Mouse (Mus musculus) CH12.LX (cell line): ENCODE results near the gene B3gat3. TPM values are rescaled to one million over a fixed set of nuclear protein-coding genes. Genes with fewer than 3 reads are reported as not detected.

Source experiments
- DNase-seq: peaks from one replicate; pipeline ENCODE4 v3.0.0-alpha.2; 2013; ENCODE audit errors: extremely low read depth
- H3K27ac ChIP-seq: 2 replicates; pipeline ENCODE4 v1.5.1; 2012; ENCODE audit warnings: low read depth, mild to moderate bottlenecking, control low read depth, moderate library complexity; ENCODE audit not compliant: insufficient read depth
- H3K27me3 ChIP-seq: replicated peaks from 2 replicates; pipeline ENCODE3; 2012; ENCODE audit warnings: inconsistent platforms
- H3K36me3 ChIP-seq, 2 experiments: replicated peaks in 1 of 2; 2 replicates each; pipeline versions ENCODE3 to v1.6.1; 2012; ENCODE audit warnings: inconsistent platforms in 1 of 2, low read length in 1 of 2, mild to moderate bottlenecking in 1 of 2, mixed read lengths in 1 of 2, moderate library complexity in 1 of 2; ENCODE audit not compliant: control insufficient read depth in 1 of 2, insufficient read depth in 1 of 2
- H3K4me1 ChIP-seq, 2 experiments: 2 replicates each; pipeline ENCODE4 v1.6.1; 2012; ENCODE audit warnings: inconsistent platforms in 1 of 2, moderate library complexity in 1 of 2; ENCODE audit not compliant: insufficient read depth in 2 of 2, control insufficient read depth in 1 of 2
- H3K4me2 ChIP-seq: 2 replicates; pipeline ENCODE4 v1.6.1; 2012; ENCODE audit warnings: low read depth, mild to moderate bottlenecking, control low read depth; ENCODE audit not compliant: poor library complexity, insufficient read depth, severe bottlenecking
- H3K4me3 ChIP-seq, 3 experiments: fragments of 150-350 bp in 1 of 3; sonication (generic) in 1 of 3; replicated peaks in 1 of 3; 2 replicates each; pipeline versions ENCODE3 to v1.5.1; 2011 to 2012; ENCODE audit warnings: low read depth in 2 of 3, low read length in 2 of 3, mild to moderate bottlenecking in 2 of 3, moderate library complexity in 2 of 3, control low read depth in 1 of 3, improper control_type of control experiment in 1 of 3, inconsistent platforms in 1 of 3, mixed read lengths in 1 of 3; ENCODE audit not compliant: poor library complexity in 1 of 3
- H3K79me2 ChIP-seq: replicated peaks from 2 replicates; pipeline ENCODE4 v1.6.1; 2012; ENCODE audit warnings: mild to moderate bottlenecking, moderate library complexity; ENCODE audit not compliant: control insufficient read depth, poor library complexity, insufficient read depth, severe bottlenecking; ENCODE audit errors: extremely low read depth
- H3K9ac ChIP-seq: 2 replicates; pipeline ENCODE4 v1.6.1; 2012; ENCODE audit warnings: low read depth, mild to moderate bottlenecking, control low read depth, moderate library complexity; ENCODE audit not compliant: insufficient read depth
- H3K9me3 ChIP-seq: replicated peaks from 2 replicates; pipeline ENCODE3; 2012; ENCODE audit warnings: low read length, inconsistent platforms, mixed read lengths
- BHLHE40 ChIP-seq: IDR thresholded peaks from 2 replicates; pipeline ENCODE4 v1.6.1; 2011; ENCODE audit warnings: mild to moderate bottlenecking, low read depth, low read length, improper control_type of control experiment
- CHD1 ChIP-seq: IDR thresholded peaks from 2 replicates; pipeline ENCODE4 v1.6.1; 2012; ENCODE audit warnings: low read depth, low read length, improper control_type of control experiment, inconsistent platforms
- CTCF ChIP-seq, 2 experiments: IDR thresholded peaks in 1 of 2; conservative IDR thresholded peaks in 1 of 2; 2 replicates each; pipeline ENCODE4 v1.5.1; 2011 to 2012; ENCODE audit warnings: low read depth in 2 of 2, low read length in 2 of 2, improper control_type of control experiment in 1 of 2, inconsistent platforms in 1 of 2, mild to moderate bottlenecking in 1 of 2, moderate library complexity in 1 of 2
- E2F4 ChIP-seq: IDR thresholded peaks from 2 replicates; pipeline ENCODE4 v1.6.1; 2011; ENCODE audit warnings: low read depth, low read length, improper control_type of control experiment; ENCODE audit not compliant: insufficient replicate concordance
- ELF1 ChIP-seq: IDR thresholded peaks from 2 replicates; pipeline ENCODE4 v1.6.1; 2014; ENCODE audit warnings: low read depth, mild to moderate bottlenecking, inconsistent platforms, low read length, improper control_type of control experiment
- EP300 ChIP-seq: IDR thresholded peaks from 2 replicates; pipeline ENCODE4 v1.6.1; 2011; ENCODE audit warnings: low read length, improper control_type of control experiment
- GABPA ChIP-seq: IDR thresholded peaks from 2 replicates; pipeline ENCODE4 v1.6.1; 2012; ENCODE audit warnings: low read depth, low read length, improper control_type of control experiment, inconsistent platforms; ENCODE audit not compliant: insufficient replicate concordance
- JUND ChIP-seq: conservative IDR thresholded peaks from 2 replicates; pipeline ENCODE4 v1.6.1; 2011; ENCODE audit warnings: low read depth, low read length, improper control_type of control experiment
- MAX ChIP-seq: IDR thresholded peaks from 2 replicates; pipeline ENCODE4 v1.6.1; 2011; ENCODE audit warnings: low read length, improper control_type of control experiment
- MAZ ChIP-seq: IDR thresholded peaks from 2 replicates; pipeline ENCODE4 v1.6.1; 2012; ENCODE audit warnings: low read depth, mild to moderate bottlenecking, inconsistent platforms, low read length, improper control_type of control experiment, moderate library complexity
- MEF2A ChIP-seq: IDR thresholded peaks from 2 replicates; pipeline ENCODE4 v1.6.1; 2014; ENCODE audit warnings: low read depth, mild to moderate bottlenecking, inconsistent platforms, low read length, improper control_type of control experiment, borderline replicate concordance
- NELFE ChIP-seq: IDR thresholded peaks from 2 replicates; pipeline ENCODE4 v1.6.1; 2011; ENCODE audit warnings: low read depth, low read length, improper control_type of control experiment
- NRF1 ChIP-seq: IDR thresholded peaks from 2 replicates; pipeline ENCODE4 v1.6.1; 2014; ENCODE audit warnings: low read depth, mild to moderate bottlenecking, inconsistent platforms, low read length, improper control_type of control experiment, moderate library complexity
- POLR2AphosphoS2 ChIP-seq: IDR thresholded peaks from 2 replicates; pipeline ENCODE4 v1.6.1; 2011; ENCODE audit warnings: low read depth, low read length, improper control_type of control experiment
- RAD21 ChIP-seq: IDR thresholded peaks from 2 replicates; pipeline ENCODE4 v1.6.1; 2011; ENCODE audit warnings: low read depth, mild to moderate bottlenecking, low read length, improper control_type of control experiment, moderate library complexity
- RCOR1 ChIP-seq: conservative IDR thresholded peaks from 2 replicates; pipeline ENCODE4 v1.6.1; 2012; ENCODE audit warnings: low read depth, mild to moderate bottlenecking, inconsistent platforms, low read length, improper control_type of control experiment
- SMC3 ChIP-seq: IDR thresholded peaks from 2 replicates; pipeline ENCODE4 v1.6.1; 2011; ENCODE audit warnings: low read depth, low read length, improper control_type of control experiment
- TBP ChIP-seq: conservative IDR thresholded peaks from 2 replicates; pipeline ENCODE4 v1.6.1; 2011; ENCODE audit warnings: low read depth, low read length, improper control_type of control experiment
- UBTF ChIP-seq: IDR thresholded peaks from 2 replicates; pipeline ENCODE4 v1.6.1; 2012; ENCODE audit warnings: low read depth, mild to moderate bottlenecking, inconsistent platforms, low read length, improper control_type of control experiment, moderate library complexity
- USF1 ChIP-seq: IDR thresholded peaks from 2 replicates; pipeline ENCODE4 v1.6.1; 2014; ENCODE audit warnings: low read depth, mild to moderate bottlenecking, inconsistent platforms, low read length, improper control_type of control experiment
- ZKSCAN1 ChIP-seq: IDR thresholded peaks from 2 replicates; pipeline ENCODE4 v1.6.1; 2012; ENCODE audit warnings: low read depth, inconsistent platforms, low read length, improper control_type of control experiment, borderline replicate concordance
- ZMIZ1 ChIP-seq: IDR thresholded peaks from 2 replicates; pipeline ENCODE4 v1.6.1; 2012; ENCODE audit warnings: low read depth, mild to moderate bottlenecking, inconsistent platforms, low read length, improper control_type of control experiment
- ZNF384 ChIP-seq: IDR thresholded peaks from 2 replicates; pipeline ENCODE4 v1.6.1; 2012; ENCODE audit warnings: low read depth, low read length, improper control_type of control experiment, inconsistent platforms
- dilution Hi-C: fragments of 300-500 bp; cut with MboI; formaldehyde crosslinking; loops from 2 replicates; pipeline ENCODE4 v1.14.3; 2020; ENCODE audit warnings: low sequenced_read_pairs; ENCODE audit not compliant: extremely low pct_unique_long_range_greater_than_20kb, extremely low pct_ligation_motif_present
- in situ Hi-C: fragments of 300-500 bp; cut with MboI; formaldehyde crosslinking; loops from 3 replicates; pipeline ENCODE4 v1.14.3; 2019; ENCODE audit warnings: low sequenced_read_pairs, low pct_ligation_motif_present, low pct_unique_long_range_greater_than_20kb, mixed read lengths
- polyA plus RNA-seq: library from polyadenylated mRNA; unstranded; fragments of >175 nt; gene quantifications from 2 replicates; pipeline ENCODE4 v1.2.1, GENCODE M21; 2012; ENCODE audit warnings: low read depth; ENCODE audit not compliant: insufficient read length
- total RNA-seq, 2 experiments: library from RNA; depleted of rRNA; stranded (reverse); fragments of 300-350 nt in 1 of 2; fragments of >200 nt in 1 of 2; gene quantifications; 2 replicates each; pipeline ENCODE4 v1.2.3; 2012 to 2014

Gene B3gat3
- total and polyA plus RNA-seq, 3 experiments = 17.8 to 54.8 (median 33.0) TPM

DNA sequence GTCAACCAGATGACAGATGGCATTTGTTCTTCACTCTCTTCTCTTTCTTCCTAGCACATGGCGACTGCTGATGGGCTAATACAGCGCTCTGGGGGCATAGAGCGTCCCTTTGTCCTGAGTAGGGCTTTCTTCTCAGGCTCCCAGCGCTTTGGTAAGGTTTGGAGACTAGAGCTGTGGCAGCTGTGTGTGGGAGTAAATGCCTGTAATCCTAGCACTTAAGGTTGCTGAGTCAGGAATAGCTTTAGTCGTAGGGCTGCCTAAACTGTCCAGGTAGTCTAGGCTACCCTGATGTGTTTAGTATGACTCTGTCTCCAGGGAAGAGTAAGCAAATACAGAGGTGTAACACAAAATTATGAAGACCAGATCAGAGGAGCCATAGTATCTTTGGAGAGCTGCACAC is 8.4 kb upstream of the B3gat3 start:
- TF ChIP-seq BHLHE40 (no peak), GABPA (no peak), E2F4 (no peak), EP300 (no peak), SMC3 (no peak), RAD21 (no peak), NRF1 (no peak), MEF2A (no peak), CTCF (conservative IDR thresholded peaks at IDR 0.05 in 1 of 2, IDR thresholded peaks at IDR 0.05 in 1 of 2; ENCODE audit: low read depth in 2 of 2, low read length in 2 of 2) (no peak), POLR2AphosphoS2 (no peak), CHD1 (no peak), ZNF384 (no peak), MAZ (no peak), ZMIZ1 (no peak), ZKSCAN1 (no peak), UBTF (no peak), NELFE (no peak), ELF1 (no peak)
- Histone ChIP-seq H3K4me3 (no peak overlapping the region), H3K9me3 (no peaks in the 10 kb centered on the region), H3K27me3 (no peaks in the 10 kb centered on the region), H3K9ac (no peak overlapping the region), H3K36me3 (peaks cover 93 to 98% of the 10 kb centered on the region in 2 experiments), H3K79me2 (no peaks in the 10 kb centered on the region), H3K27ac (no peak overlapping the region), H3K4me1 (no peaks in the 10 kb centered on the region), H3K4me2 (no peak overlapping the region)
- no peak for DNase-seq
- in situ Hi-C loops (no loop called here), dilution Hi-C loops (no loop called here)

DNA sequence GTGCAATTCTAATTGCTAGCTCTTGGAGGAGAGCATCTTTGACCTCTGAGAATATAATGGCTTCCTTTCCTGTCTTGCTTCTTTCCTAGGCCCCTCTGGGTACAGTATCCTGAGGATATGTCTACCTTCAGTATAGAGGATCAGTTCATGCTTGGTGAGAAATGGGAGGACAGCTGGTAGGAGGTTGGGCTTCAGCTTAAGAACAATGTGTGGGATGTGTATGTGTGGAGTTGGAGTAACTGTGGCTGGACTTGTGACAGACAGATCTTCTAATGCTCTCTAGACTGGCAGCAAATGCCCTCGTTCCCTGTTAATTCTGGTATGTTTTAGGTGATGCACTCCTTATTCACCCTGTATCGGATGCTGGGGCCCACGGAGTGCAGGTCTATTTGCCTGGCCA is 6.0 kb upstream of the B3gat3 start:
- no peak for DNase-seq
- no peaks in the 10 kb centered on the region for H3K4me1 ChIP-seq
- no peak overlapping the region for H3K4me2 ChIP-seq
- H3K36me3 ChIP-seq = peaks cover 74 to 80% of the 10 kb centered on the region in 2 experiments
- dilution Hi-C loops (no loop called here), in situ Hi-C loops (no loop called here)
- no peak overlapping the region for H3K9ac ChIP-seq
- no peaks in the 10 kb centered on the region for H3K79me2 ChIP-seq
- no peaks in the 10 kb centered on the region for H3K9me3 ChIP-seq
- H3K27ac ChIP-seq = no peak overlapping the region
- no peak for TF ChIP-seq MAZ
- no peak for TF ChIP-seq CHD1
- no peak for TF ChIP-seq MAX
- TF ChIP-seq NELFE = no peak
- TF ChIP-seq TBP = no peak
- TF ChIP-seq EP300 = no peak
- TF ChIP-seq USF1 = no peak
- TF ChIP-seq RCOR1 = no peak
- no peak for TF ChIP-seq JUND
- no peak overlapping the region for H3K4me3 ChIP-seq
- H3K27me3 ChIP-seq = no peaks in the 10 kb centered on the region
